Mouse (Mus musculus): ENCODE results near the gene Lmnb2.

The Lmnb2 gene

GRCm38 (mm10) chr10:80900318-80901247 lies 17.5 kb downstream of the Lmnb2 start, which contains the start of gene Timm13:
Gene Timm13, minus strand, starts transcription at chr10:80900969.
- in situ Hi-C loops (cut with MboI, MseI) = no loop called here

GRCm38 (mm10) chr10:80899591-80900317 lies 18.3 kb downstream of the Lmnb2 start:
- in situ Hi-C loops (cut with MboI, MseI) = no loop called here

DNA sequence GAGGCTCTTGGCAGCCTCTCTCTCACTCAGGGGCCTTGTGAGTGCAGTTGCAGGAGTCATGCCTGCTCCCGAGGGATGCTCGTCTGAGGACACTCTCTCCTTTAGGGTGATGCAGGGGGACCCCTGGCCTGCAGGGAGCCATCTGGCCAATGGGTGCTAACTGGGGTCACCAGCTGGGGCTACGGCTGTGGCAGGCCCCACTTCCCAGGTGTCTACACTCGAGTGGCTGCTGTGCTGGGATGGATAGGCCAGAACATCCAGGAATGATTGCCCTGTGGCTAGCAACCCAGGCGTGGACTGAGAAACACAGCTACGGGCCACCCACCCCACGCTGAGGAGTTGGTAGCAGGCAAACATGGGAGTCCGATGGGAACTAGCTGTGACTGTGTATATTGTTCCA lies 19.0 kb downstream of the Lmnb2 start:
- in situ Hi-C loops (cut with MboI, MseI) = no loop called here

DNA sequence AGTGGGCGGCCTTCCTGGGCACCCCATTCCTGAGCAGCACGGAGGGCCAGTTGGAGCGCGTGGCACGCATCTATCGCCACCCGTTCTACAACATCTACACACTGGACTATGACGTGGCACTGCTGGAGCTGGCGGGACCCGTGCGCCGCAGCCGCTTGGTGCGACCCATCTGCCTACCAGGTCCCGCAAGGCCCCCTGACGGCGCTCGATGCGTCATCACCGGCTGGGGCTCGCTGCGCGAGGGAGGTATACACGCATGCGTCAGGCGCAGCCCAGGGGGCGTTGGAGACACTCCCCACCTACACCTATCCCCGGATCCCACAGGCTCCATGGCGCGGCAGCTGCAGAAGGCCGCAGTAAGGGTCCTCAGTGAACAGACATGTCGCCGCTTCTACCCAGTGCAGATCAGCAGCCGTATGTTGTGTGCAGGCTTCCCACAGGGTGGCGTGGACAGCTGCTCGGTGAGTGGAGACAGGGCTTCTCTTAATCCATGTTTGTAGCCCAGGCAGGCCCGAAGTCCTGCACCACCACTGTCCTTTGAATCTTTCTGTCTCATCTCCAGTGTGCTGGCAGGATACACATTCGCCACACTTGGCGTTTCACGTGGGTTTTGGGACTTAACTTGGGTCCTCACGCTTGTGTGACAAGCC lies 20.1 kb downstream of the Lmnb2 start:
- in situ Hi-C loops (cut with MboI, MseI) = no loop called here

- in situ Hi-C loops (cut with MboI, MseI) = no loop called here
Measured at GRCm38 (mm10) chr10:80896581-80897485, 21.2 kb downstream of the Lmnb2 start.

DNA sequence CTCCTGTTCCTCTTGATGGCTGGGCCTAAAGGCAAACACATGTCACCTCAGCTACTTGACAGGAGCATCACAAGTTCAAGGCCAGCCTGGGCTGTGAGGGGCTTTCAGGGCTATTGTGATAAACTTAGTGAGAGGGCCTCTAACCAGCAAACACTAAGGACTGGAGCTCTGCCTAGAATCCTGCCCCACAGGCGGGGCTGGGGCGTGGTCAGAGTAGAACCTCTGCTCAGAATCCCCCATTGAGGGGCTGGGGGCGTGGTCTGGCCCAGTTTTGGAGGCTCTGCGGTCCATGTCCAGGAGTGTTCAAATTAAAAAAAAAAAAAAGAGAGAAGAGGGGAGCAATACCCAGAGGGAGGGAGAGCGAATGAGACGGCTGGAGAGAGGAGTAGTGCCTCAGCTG lies 22.3 kb downstream of the Lmnb2 start:
- in situ Hi-C loops (cut with MboI, MseI) = no loop called here

DNA sequence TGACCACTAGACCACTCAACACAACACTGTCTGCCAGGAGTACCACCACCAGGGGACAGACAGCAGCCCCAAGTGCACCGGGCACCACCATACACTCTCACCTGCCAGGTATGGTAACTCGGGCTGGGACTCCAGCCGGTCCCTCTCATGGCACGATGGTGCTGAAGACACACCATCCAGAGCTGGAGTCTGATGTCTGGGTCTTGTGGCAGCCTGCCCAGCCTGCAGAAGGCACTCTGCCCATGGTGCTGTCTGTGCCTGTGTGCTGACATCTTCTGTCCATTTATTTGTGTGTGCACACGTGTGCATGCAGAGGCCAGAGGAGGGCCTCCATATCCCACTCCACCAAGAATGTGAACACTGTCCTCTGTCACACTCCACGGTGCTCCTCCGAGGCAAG lies 22.9 kb downstream of the Lmnb2 start:
- in situ Hi-C loops (cut with MboI, MseI) = no loop called here

DNA sequence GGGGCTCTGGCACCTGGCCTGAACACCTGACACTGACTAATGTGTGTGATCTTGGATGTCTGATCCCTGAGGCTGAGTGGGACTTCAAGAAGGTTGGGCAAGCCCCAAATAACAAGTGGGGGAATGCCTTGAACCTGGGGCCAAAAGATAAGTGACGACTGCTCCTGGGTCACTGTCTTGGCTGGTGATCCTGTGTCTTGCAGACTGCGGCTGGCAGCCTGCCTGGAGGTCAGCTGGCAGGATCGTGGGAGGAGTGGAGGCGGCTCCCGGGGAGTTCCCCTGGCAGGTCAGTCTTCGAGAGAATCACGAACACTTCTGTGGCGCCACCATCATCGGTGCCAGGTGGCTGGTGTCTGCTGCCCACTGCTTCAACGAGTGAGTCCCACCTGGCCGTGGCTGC lies 30.9 kb downstream of the Lmnb2 start:
- in situ Hi-C loops (cut with MboI, MseI) = no loop called here

- in situ Hi-C loops (cut with MboI, MseI) = no loop called here
Measured at GRCm38 (mm10) chr10:80881301-80881700, 36.7 kb downstream of the Lmnb2 start.

DNA sequence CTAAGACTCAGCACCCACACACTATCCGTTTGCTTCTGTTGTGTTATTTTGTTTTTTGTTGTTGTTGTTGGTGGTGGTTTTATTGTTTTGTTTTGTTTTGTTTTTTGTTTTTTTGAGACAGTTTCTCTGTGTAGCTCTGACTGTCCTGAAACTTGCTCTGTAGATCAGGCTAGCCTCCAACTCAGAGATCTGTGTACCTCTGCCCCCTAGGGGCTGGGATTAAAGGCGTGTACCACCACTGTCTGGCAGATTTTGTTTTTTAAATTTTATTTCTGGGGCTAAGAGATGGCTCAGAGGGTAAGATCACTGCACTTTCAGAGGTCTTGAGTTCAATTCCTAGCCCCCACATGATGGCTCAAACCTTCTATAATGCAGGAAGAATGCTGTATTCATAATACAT lies 37.1 kb downstream of the Lmnb2 start:
- in situ Hi-C loops (cut with MboI, MseI) = no loop called here

DNA sequence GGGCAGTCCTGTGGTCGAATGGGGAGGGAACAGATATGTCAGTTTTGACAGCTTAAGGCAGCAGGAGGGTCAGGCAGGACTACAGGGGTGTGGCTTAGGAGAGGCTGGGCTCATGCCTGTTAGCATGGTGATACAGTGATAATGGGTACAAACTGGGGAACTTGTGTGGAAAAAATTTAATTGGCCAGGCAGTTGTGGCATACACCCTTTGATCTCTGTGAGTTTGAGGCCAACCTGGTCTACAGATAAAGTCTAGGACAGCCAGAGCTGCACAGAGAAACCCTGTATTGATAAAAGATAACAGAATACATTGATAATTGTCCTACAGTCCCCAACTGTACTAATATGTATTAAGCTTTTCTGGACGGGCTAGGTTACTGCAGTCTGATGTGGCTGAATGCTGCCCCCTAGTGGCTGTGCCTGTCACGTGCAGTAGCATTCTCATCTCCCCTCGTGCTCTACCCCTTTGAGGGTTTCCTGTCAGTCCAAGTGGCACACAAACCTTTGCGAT lies 37.9 kb downstream of the Lmnb2 start:
- in situ Hi-C loops (cut with MboI, MseI) = no loop called here

DNA sequence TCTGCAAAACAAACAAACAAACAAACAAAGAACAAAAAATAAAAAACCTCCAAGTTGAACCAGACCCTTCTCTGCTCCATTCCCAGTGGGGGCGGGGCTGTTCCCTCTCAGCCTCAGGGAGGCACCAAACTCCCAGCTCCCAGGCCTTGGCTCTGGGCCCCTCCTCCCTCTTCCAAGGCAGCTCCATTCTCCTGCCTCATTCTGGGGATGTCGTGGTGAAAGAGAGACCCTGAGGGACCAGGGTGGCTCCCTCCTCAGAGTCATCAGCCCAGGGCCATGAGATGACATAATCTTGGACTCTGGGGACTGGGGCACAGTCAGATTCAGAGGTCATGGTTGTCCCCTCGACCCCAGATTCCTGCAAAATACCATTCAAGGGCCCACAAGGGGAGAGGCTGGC lies 41.5 kb downstream of the Lmnb2 start:
- in situ Hi-C loops (cut with MboI, MseI) = loop anchor here (5.0 kb wide), 3 partner anchors 64 to 129 kb away; partner anchors contain the start of gene Jsrp1

DNA sequence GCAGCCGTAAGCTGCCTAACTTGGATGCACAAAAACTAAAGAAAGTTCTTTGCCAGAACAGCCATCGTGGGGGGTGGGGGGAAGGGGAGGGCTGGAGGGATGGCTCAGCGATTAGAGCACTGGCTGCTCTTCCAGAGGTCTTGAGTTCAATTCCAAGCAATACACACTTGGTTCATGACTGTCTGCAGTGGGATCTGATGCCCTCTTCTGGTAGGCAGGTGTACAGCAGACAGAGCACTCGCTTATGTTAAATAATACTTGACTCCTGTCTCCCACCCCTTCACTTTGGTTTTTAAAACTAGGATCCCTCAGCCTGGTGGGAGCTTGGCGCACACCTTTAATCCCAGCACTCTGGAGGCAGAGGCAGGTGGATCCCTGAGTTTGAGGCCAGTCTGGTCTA lies 42.0 kb downstream of the Lmnb2 start:
- in situ Hi-C loops (cut with MboI, MseI) = loop anchor here (5.0 kb wide), 3 partner anchors 64 to 129 kb away; partner anchors contain the start of gene Jsrp1

- in situ Hi-C loops (cut with MboI, MseI) = no loop called here
Measured at GRCm38 (mm10) chr10:80874035-80874434, 44.0 kb downstream of the Lmnb2 start.

GRCm38 (mm10) chr10:80871581-80871980 lies 46.5 kb downstream of the Lmnb2 start, which contains the start of gene Tmprss9:
Gene Tmprss9, plus strand, starts transcription at chr10:80871848.
- in situ Hi-C loops (cut with MboI, MseI) = no loop called here

- in situ Hi-C loops (cut with MboI, MseI) = no loop called here
Measured at GRCm38 (mm10) chr10:80870993-80871392, 47.1 kb downstream of the Lmnb2 start.

DNA sequence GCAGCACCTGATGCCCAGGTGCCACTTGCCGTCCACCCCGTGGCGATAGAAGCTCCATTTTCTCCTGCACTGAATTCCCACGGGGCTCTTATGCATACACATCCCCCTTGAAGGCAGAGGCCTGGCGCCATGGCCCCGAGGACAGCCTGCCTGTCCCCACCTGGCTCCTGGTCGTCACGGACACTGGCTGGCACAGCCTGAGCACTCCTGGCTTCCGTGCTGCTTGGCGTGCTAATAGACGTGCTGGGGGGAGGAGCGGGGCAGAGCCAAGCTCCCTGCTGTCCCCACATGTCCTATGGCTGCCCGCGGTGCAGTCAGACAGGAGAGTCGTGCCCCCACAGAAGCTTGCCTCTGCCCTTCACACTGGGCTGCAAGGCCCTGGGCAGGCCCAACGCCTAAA lies 53.6 kb downstream of the Lmnb2 start:
- in situ Hi-C loops (cut with MboI, MseI) = no loop called here

GRCm38 (mm10) chr10:80862305-80862704 lies 55.7 kb downstream of the Lmnb2 start:
- in situ Hi-C loops (cut with MboI, MseI) = no loop called here

GRCm38 (mm10) chr10:80858350-80858935 lies 59.6 kb downstream of the Lmnb2 start:
- in situ Hi-C loops (cut with MboI, MseI) = no loop called here

GRCm38 (mm10) chr10:80857848-80858247 lies 60.2 kb downstream of the Lmnb2 start:
- in situ Hi-C loops (cut with MboI, MseI) = no loop called here

Data from regulatory T cell (primary cell).